Mouse (Mus musculus) layer of hippocampus, adult 8-10 months (tissue): ENCODE measurements at regions not wholly inside any gene's neighbourhood (a gene's known extent, or its start where the extent isn't known, plus 50 kb on each side); places are given as distances from the start of the nearest gene placed in this dataset.
"Not testable (repeated sequence)": the region's sequence is repeated elsewhere in the genome, so short reads cannot be mapped to it uniquely, and the experiment has no call there.

Source experiments
- DNase-seq, 2 experiments: peaks; one replicate each; pipeline ENCODE4 v3.0.0; 2022; ENCODE audit warnings: low spot score in 2 of 2

GRCm38 (mm10) chr10:8136662-8137061, 180.6 kb upstream of the Tab2 start:
- DNase-seq: no peak

- DNase-seq: no peak
Observed at GRCm38 (mm10) chr10:8135272-8135671, 179.2 kb upstream of the Tab2 start.

- DNase-seq: no peak
Observed at GRCm38 (mm10) chr10:8134398-8134797, 178.4 kb upstream of the Tab2 start.

- DNase-seq: peak in 1 of 2 experiments; percentile 6
Observed at GRCm38 (mm10) chr10:8133451-8133952, 177.5 kb upstream of the Tab2 start.

- DNase-seq: no peak
Observed at GRCm38 (mm10) chr10:8132795-8133194, 176.8 kb upstream of the Tab2 start.

- peak; percentile 54 to 56 for DNase-seq
Observed at GRCm38 (mm10) chr10:8130472-8131241, 174.6 kb upstream of the Tab2 start.

- DNase-seq: no peak
Observed at GRCm38 (mm10) chr10:8130057-8130456, 174.0 kb upstream of the Tab2 start.

- no peak for DNase-seq
Observed at GRCm38 (mm10) chr10:8124124-8124523, 168.1 kb upstream of the Tab2 start.

GRCm38 (mm10) chr10:8121895-8122294, 165.9 kb upstream of the Tab2 start:
- no peak for DNase-seq

GRCm38 (mm10) chr10:8116821-8117220, 160.8 kb upstream of the Tab2 start:
- DNase-seq: no peak

- DNase-seq: not testable (repeated sequence)
Observed at GRCm38 (mm10) chr10:8114932-8115331, 158.9 kb upstream of the Tab2 start.

- no peak for DNase-seq
Observed at GRCm38 (mm10) chr10:8114530-8114929, 158.5 kb upstream of the Tab2 start.

GRCm38 (mm10) chr10:8100489-8100888, 144.5 kb upstream of the Tab2 start:
- DNase-seq: no peak

- DNase-seq: no peak
Observed at GRCm38 (mm10) chr10:8095924-8096323, 139.9 kb upstream of the Tab2 start.

GRCm38 (mm10) chr10:8095206-8095605, 139.2 kb upstream of the Tab2 start:
- no peak for DNase-seq

- no peak for DNase-seq
Observed at GRCm38 (mm10) chr10:8091871-8092552, 136.0 kb upstream of the Tab2 start.

- DNase-seq: no peak
Observed at GRCm38 (mm10) chr10:8089296-8089695, 133.3 kb upstream of the Tab2 start.

GRCm38 (mm10) chr10:8088737-8089136, 132.7 kb upstream of the Tab2 start:
- DNase-seq: no peak

GRCm38 (mm10) chr10:8088321-8088720, 132.3 kb upstream of the Tab2 start:
- DNase-seq: no peak

GRCm38 (mm10) chr10:8087106-8087505, 131.1 kb upstream of the Tab2 start:
- DNase-seq: no peak

GRCm38 (mm10) chr10:8086442-8086841, 130.4 kb upstream of the Tab2 start:
- DNase-seq: no peak

GRCm38 (mm10) chr10:8077904-8078811, 122.1 kb upstream of the Tab2 start:
- DNase-seq: no peak
